Mouse (Mus musculus): Measurements from ENCODE around the gene Gucd1. TPM values are rescaled to one million over a fixed set of nuclear protein-coding genes. Genes with fewer than 3 reads are reported as not detected.
"Not testable (repeated sequence)": the region's sequence is repeated elsewhere in the genome, so short reads cannot be mapped to it uniquely, and the experiment has no call there.

The Gucd1 gene
- total RNA-seq, 4 experiments from 2014 or later: 34.0 to 37.2 (median 36.1) TPM

DNA sequence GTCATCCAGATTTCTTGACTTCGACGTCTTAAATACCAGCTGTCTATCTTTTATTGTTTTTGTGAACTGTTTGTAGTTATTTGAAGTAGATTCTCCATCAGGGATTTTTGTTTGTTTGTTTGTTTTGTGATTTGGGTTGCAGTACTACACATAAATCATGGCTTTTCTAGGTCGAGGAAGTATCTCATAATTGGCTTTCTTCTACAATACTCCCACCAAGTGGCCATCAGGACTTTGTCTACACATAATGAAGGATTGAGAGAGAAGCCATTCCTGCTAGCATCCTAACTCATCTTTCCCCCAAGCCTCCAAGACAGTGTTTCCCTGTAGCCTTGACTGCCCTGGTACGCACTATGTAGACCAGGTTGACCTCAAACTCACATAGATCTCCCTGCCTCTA is 126.9 kb downstream of the Gucd1 start:
- DNase-seq (ENCODE audit: low spot score): peak; percentile 45

GRCm38 (mm10) chr10:75390156-75390555 is 127.6 kb downstream of the Gucd1 start:
- no peak for DNase-seq (ENCODE audit: low spot score)

DNA sequence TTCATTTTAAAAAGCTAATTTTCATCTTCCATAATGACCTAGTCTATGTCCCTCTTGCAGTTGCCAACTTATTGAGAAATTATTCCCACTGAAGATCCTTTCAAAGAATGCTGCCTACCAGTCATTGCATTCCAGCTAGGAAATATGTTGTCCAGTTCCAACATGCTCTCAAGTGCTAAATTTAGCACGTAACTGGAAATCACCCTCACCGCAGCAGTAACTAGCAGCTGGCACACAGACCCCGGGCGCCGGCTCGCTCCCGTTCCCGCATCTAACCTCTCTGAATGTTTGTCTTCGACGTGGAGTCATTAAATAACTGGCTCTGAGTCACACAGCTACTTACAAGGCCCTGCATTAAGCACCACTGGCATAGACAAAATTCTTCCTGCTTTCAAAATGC is 139.1 kb downstream of the Gucd1 start:
- no peak for DNase-seq (ENCODE audit: low spot score)

DNA sequence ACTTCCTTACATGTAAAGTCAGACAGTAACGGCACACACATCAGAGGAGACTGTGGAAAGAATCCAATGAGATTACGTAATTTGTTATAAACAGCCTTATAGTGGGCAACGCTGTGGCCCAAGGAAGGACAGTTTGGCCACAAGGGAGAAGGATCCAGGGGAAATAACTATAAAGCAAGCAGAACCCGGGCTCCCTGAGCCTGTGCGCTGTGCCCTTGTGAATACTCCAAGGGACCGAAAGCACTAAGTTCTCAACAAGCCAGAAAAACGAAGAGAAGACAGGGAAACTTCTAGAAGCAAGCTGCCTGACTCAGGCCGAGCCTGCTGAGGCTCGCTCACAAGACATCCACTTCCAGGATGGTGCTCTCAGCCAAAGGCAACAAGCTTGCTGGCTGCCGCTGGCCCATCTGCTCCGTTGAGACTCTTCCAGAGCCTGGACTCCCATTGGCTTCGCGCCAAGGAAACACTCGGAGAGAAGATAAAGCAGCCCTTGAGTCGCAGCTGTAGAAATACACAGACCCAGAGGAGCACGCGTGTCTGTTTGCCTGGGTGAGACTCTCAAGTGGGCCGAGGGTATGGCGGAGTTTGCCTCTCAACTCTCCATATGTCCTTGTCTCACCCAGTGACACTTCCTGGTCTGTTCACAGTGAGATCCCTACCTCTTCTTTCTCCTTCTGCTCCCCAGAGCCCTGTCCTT is 144.0 kb downstream of the Gucd1 start:
- DNase-seq (ENCODE audit: low spot score): peak; percentile 79

DNA sequence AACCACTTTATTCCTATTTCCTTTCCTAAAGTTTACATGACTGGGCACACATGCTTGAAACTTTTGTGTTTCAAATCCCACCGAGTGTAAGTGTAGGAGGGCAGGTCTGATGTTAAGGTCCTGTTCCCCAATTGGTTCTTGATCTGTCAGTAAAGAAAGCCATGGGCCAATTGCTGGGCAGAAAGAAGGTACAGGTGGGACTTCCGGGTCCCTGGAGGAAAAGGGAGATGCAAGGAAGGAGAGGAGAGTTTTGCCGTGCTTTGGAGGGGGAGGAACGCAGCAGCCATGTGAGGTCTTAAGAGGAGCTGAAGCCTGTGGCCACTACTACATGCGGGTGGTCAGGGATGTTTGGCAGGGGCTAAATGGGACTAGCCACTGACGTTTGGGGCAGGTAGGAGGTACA is 152.5 kb downstream of the Gucd1 start:
- no peak for DNase-seq (ENCODE audit: low spot score)

DNA sequence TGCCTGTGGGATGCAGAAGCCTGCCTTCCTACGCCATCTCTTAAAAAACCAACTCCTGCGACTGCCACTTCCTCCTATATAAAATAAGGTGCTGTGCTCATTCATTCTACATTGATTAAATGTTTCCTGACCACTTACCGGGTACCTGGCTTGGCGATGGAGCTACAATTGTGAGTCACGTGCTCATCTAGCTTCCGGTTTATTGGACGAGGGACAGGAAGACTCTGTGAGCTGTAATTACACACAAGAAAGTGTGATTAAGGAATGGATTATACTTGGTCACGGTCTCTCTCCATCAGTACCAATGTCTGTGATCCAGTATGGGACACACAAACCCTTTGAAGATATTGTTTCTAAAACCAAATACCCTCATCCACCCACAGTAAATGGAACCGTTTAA is 153.0 kb downstream of the Gucd1 start:
- DNase-seq (ENCODE audit: low spot score): no peak

- DNase-seq (ENCODE audit: low spot score): peak; percentile 61
These were observed 153.5 kb downstream of the Gucd1 start for GRCm38 (mm10) chr10:75364214-75364690.

DNA sequence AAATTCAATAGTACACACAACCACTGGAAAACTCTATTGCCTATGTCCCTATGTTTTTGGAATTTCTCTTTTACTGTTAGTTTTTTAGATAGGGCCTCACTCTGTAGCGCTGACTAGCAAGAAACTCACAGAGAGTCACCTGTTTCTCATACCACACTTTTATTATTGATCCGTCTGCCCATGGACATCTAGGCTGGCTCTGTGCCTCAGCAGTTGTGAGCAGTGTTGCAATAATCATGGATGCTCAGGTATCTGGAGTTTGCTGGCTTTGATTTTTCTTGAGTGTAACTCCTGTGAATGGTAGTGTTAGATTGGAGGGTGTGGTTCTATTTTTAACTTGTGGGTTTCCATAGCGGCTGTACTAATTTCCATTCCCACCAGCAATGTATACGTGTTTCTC is 162.4 kb downstream of the Gucd1 start:
- DNase-seq (ENCODE audit: low spot score): no peak

- not testable (repeated sequence) for DNase-seq (ENCODE audit: low spot score)
These were observed 163.9 kb downstream of the Gucd1 start for GRCm38 (mm10) chr10:75353838-75354241.

GRCm38 (mm10) chr10:75352541-75352940 is 165.2 kb downstream of the Gucd1 start:
- DNase-seq (ENCODE audit: low spot score): no peak

- DNase-seq (ENCODE audit: low spot score): no peak
These were observed 167.2 kb downstream of the Gucd1 start for GRCm38 (mm10) chr10:75350564-75350963.

GRCm38 (mm10) chr10:75345265-75345664 is 172.5 kb downstream of the Gucd1 start:
- DNase-seq (ENCODE audit: low spot score): no peak

GRCm38 (mm10) chr10:75344563-75344962 is 173.2 kb downstream of the Gucd1 start:
- not testable (repeated sequence) for DNase-seq (ENCODE audit: low spot score)

- no peak for DNase-seq (ENCODE audit: low spot score)
These were observed 175.8 kb downstream of the Gucd1 start for GRCm38 (mm10) chr10:75341936-75342335.

GRCm38 (mm10) chr10:75339377-75339776 is 178.4 kb downstream of the Gucd1 start:
- DNase-seq (ENCODE audit: low spot score): no peak

GRCm38 (mm10) chr10:75338852-75339251 is 178.9 kb downstream of the Gucd1 start:
- DNase-seq (ENCODE audit: low spot score): no peak

GRCm38 (mm10) chr10:75337231-75337630 is 180.5 kb downstream of the Gucd1 start:
- DNase-seq (ENCODE audit: low spot score): no peak

DNA sequence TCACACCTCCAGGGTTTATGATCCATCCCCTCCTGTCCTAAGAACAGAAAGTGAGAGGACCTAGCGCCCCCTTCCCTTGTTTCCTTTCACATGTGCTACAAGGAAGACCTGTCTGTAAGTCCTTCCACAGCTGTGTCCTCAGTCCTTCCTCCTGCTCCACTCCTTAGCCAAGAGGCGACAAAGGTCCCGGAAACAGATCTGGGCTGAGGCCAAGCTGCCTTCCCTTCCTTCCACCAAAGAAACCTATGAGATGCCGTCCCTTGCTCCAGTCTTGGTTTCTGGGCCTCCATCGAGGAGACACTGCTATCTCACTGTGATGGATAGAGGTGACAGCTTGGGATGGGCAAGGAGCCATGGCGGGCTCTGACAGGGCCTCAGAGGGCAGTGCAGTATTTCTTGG is 182.7 kb downstream of the Gucd1 start:
- peak; percentile 79 for DNase-seq (ENCODE audit: low spot score)

GRCm38 (mm10) chr10:75334175-75334574 is 183.6 kb downstream of the Gucd1 start:
- no peak for DNase-seq (ENCODE audit: low spot score)

GRCm38 (mm10) chr10:75333176-75333776 is 184.5 kb downstream of the Gucd1 start:
- DNase-seq (ENCODE audit: low spot score): no peak

- no peak for DNase-seq (ENCODE audit: low spot score)
These were observed 185.5 kb downstream of the Gucd1 start for GRCm38 (mm10) chr10:75332268-75332667.

DNA sequence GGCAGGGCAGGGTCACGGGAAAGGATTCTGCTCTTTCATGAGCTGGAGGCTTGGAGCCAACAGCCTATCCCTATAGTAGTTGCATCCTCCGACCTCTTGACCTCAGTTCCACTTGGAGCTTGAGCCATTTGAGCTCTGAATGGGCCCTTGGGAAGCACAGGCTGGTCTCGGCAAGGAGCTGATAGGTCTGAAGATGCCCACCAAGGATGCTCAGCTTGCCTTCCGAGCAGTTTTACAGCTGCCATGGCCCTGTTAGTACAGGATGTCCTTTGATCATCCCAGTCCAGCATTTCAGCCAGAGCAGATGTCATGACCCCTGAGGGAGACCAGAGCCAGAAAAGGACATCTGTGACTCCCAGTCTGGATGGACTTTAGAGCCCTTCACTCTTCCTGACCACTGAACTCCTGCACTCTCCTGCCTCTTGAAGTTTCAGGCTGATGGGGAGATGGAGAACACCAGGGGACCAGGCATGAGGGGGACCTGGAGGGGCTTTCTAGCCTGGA is 189.5 kb downstream of the Gucd1 start:
- no peak for DNase-seq (ENCODE audit: low spot score)

- DNase-seq (ENCODE audit: low spot score): no peak
These were observed 190.7 kb downstream of the Gucd1 start for GRCm38 (mm10) chr10:75327081-75327480.

Measured in heart, adult 8-10 months (tissue).